Mouse (Mus musculus) G1E (cell line): ENCODE measurements around the gene AU022252. TPM values are rescaled to one million over a fixed set of nuclear protein-coding genes. Genes with fewer than 3 reads are reported as not detected.
A peak's percentile ranks its signal among the peaks of the same experiment; 100 is the strongest.

Experiments used
- ATAC-seq: 2 replicates; pipeline ENCODE4 v1.8.0; 2016; ENCODE audit warnings: mild to moderate bottlenecking; ENCODE audit not compliant: insufficient number of reproducible peaks, poor library complexity, low FRiP score, severe bottlenecking; ENCODE audit errors: extremely low read depth
- DNase-seq: peaks from one replicate; pipeline ENCODE4 v3.0.0; 2012; ENCODE audit warnings: low spot score
- H3K27me3 ChIP-seq: 2 replicates; pipeline ENCODE4 v1.6.1; 2012; ENCODE audit warnings: mild to moderate bottlenecking, low read length, inconsistent platforms; ENCODE audit not compliant: insufficient read depth
- H3K36me3 ChIP-seq: replicated peaks from 2 replicates; pipeline ENCODE3; 2012; ENCODE audit warnings: mild to moderate bottlenecking, inconsistent platforms
- H3K4me1 ChIP-seq: 2 replicates; pipeline ENCODE4 v1.6.1; 2012; ENCODE audit warnings: low read depth, low read length, inconsistent platforms, mixed read lengths; ENCODE audit not compliant: insufficient read depth
- H3K4me3 ChIP-seq: 2 replicates; pipeline ENCODE4 v1.5.1; 2012; ENCODE audit warnings: low read depth, mild to moderate bottlenecking, inconsistent platforms, low read length, moderate library complexity, mixed read lengths
- H3K9me3 ChIP-seq: replicated peaks from 2 replicates; pipeline ENCODE4 v1.6.1; 2012; ENCODE audit warnings: inconsistent platforms
- CTCF ChIP-seq: IDR thresholded peaks from 2 replicates; pipeline ENCODE4 v1.5.1; 2012; ENCODE audit warnings: low read depth, low read length, inconsistent platforms, mixed read lengths
- GATA1 ChIP-seq: IDR thresholded peaks from 2 replicates; pipeline ENCODE4 v1.6.1; 2012; ENCODE audit warnings: borderline replicate concordance, low read length, inconsistent platforms, mixed read lengths
- GATA2 ChIP-seq: IDR thresholded peaks from 2 replicates; pipeline ENCODE4 v1.6.1; 2012; ENCODE audit warnings: low read depth, low read length, inconsistent platforms, borderline replicate concordance
- POLR2AphosphoS5 ChIP-seq: IDR thresholded peaks from 2 replicates; pipeline ENCODE4 v1.6.1; 2012; ENCODE audit warnings: low read depth, low read length, inconsistent platforms; ENCODE audit not compliant: insufficient replicate concordance
- TAL1 ChIP-seq: conservative IDR thresholded peaks from 2 replicates; pipeline ENCODE4 v1.6.1; 2012; ENCODE audit warnings: low read depth, low read length, inconsistent platforms, mixed read lengths
- polyA plus RNA-seq: library from polyadenylated mRNA; stranded (reverse); fragments of >175 nt; gene quantifications from 2 replicates; pipeline ENCODE4 v1.2.3, GENCODE M21; 2012
- total RNA-seq, 2 experiments: library from RNA; stranded (forward) in 1 of 2; stranded (reverse) in 1 of 2; fragments of 200-1000 nt in 1 of 2; fragments of >200 nt in 1 of 2; fragmentation: Nextera tagmentation in 1 of 2; gene quantifications; 2 replicates each; pipeline ENCODE4 v1.2.3; 2014 to 2017

The AU022252 gene
- total and polyA plus RNA-seq, 3 experiments, result 10.1 to 25.9 (median 14.0) TPM

DNA sequence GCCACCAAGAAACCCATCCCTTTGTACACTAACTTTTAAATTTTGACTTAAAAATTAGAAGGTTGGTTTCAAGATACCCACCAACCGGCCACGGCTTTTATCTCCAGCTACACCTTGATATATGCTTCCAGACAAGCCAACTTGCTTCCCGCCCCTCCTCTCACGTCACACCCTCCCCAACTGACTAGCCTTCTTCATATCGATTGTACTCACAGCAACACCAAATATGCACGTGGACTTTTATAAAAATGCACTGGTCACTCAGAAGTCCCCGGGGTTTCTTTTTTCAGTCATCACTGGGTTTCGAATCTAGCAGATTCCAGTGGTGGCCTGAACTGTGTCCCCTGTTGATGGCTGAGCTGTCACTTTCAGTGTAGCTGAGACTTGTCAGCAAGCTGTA, 41.9 kb downstream of the AU022252 start:
- H3K36me3 ChIP-seq, result peaks cover 29% of the 10 kb centered on the region
- no peaks in the 10 kb centered on the region for H3K27me3 ChIP-seq
- DNase-seq, result peak; percentile 59
- peak; percentile 66 for ATAC-seq
- H3K4me1 ChIP-seq, result peaks cover 74% of the 10 kb centered on the region
- peak overlapping the region; percentile 75; the same call in 1 of the 2 replicates for H3K4me3 ChIP-seq
- TF ChIP-seq POLR2AphosphoS5 (no peak), GATA1 (no peak), TAL1 (peak; percentile 68)
- no peaks in the 10 kb centered on the region for H3K9me3 ChIP-seq

DNA sequence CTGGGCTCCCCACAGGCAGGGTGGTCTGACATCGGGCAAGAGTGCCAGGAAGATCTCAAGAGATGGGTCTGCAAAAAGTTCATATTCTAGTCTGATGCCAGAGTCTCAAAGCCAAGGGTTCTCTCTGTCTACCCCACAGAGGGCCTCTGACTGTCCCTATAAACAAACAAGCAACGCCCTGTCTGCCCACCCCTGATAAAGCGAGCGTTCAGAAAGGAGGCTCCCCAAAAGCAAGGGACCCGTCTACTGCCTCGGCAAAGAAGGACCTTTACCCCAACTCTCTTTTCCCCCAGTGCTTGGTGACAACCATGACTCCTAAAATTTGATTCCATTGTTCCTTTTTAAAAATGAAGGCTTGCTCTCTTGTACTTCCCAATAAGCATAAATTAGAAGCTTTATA, 42.6 kb downstream of the AU022252 start, which contains the start of gene Ermap:
Gene Ermap, minus strand, starts transcription at position 148 of the 400 bp plus-strand sequence.
- peak; percentile 55 for DNase-seq
- peaks cover 79% of the 10 kb centered on the region for H3K4me1 ChIP-seq
- TF ChIP-seq POLR2AphosphoS5, result no peak
- TF ChIP-seq TAL1, result peak; percentile 71
- H3K27me3 ChIP-seq, result no peaks in the 10 kb centered on the region
- H3K4me3 ChIP-seq, result peak within 1 kb of the TSS; percentile 75
- no peaks in the 10 kb centered on the region for H3K9me3 ChIP-seq
- peaks cover 36% of the 10 kb centered on the region for H3K36me3 ChIP-seq
- ATAC-seq, result peak; percentile 67

DNA sequence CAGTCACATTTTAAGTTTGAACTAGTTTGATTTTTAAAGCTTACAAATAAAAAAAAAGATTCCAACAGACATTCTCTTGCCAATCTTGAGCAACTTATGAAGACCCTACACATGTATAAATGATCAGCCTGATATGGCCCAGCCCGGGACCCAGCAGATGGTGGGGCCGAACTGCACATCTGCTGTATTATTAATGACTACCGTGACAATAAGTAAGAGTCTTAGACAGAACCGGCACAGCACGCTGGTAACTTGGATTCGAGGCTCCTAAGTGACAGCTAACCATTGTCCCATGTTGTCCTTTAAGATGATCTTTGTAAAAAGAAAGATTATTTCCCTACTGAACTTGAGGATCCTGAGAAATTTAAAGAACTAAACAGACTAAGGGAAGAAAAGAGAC, 43.1 kb downstream of the AU022252 start:
- no peaks in the 10 kb centered on the region for H3K27me3 ChIP-seq
- DNase-seq, result no peak
- ATAC-seq, result no peak

DNA sequence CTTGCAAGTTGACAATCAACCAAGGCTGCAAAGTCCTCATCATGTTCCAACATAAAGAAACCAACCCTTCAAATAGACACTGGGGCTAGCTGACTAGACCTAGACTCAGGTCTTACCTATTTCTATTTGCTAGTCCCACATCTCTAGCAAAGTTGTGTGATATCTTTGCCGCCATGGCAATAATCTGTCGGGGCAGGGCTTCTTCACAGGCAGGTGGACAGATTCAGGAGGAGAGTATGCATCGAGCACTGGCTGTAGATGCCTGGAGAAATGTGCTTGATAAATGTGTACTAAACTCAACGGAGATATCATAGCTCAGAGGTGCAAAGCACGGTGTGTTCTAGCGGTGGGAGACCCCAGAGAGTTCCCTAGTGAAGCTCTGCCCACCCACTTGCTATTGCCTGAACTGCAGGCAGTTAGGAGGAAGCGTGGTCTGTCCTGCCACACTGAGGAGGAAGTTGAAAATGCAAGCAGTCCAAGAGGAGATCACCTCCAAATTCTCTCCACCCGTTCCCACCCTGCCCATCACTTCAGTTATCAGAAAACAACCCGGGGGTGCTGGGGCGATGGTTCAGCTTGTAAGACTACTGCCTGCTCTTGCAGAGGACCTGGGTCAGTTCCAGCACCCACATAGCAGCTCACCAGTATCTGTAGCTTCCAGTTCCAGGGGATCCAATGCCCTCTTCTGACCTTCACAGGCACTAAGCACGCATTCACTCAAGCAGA, 44.3 kb downstream of the AU022252 start:
- Histone ChIP-seq H3K36me3 (peaks cover 53% of the 10 kb centered on the region), H3K9me3 (no peaks in the 10 kb centered on the region), H3K27me3 (no peaks in the 10 kb centered on the region), H3K4me1 (peaks cover 77% of the 10 kb centered on the region), H3K4me3 (peak overlapping the region; percentile 75)
- DNase-seq (peak; percentile 54), ATAC-seq (no peak)
- TF ChIP-seq CTCF, result no peak
- TF ChIP-seq GATA1, result no peak
- no peak for TF ChIP-seq POLR2AphosphoS5
- TF ChIP-seq GATA2, result no peak
- no peak for TF ChIP-seq TAL1

More for the DNA sequence above, 43.1 kb downstream of the AU022252 start:
- Histone ChIP-seq H3K4me1 (peaks cover 79% of the 10 kb centered on the region), H3K4me3 (peak overlapping the region; percentile 75), H3K36me3 (peaks cover 41% of the 10 kb centered on the region), H3K9me3 (no peaks in the 10 kb centered on the region)
- TF ChIP-seq GATA2, result no peak
- TF ChIP-seq GATA1, result no peak
- TF ChIP-seq POLR2AphosphoS5, result no peak
- no peak for TF ChIP-seq CTCF
- no peak for TF ChIP-seq TAL1

DNA sequence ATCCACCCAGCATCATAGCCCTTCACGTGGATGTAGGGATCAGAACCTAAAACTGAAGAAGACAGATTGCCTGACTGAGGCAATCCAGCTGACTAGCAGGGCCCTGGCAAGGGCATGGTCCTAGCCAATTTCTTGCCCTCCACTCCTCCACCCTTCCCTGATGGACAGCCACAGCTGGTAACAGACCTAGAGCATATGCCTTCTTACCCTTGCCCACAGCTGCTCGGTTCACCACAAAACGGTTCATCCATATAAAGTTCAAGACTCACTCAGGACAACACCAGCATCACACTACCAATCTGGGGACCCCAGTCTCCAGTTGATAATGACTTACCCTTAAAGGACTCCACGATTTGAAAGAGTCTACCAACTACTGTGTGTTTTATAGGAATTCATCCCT, 46.7 kb downstream of the AU022252 start:
- peak overlapping the region; percentile 61; the same call in 1 of the 2 replicates for H3K4me3 ChIP-seq
- H3K36me3 ChIP-seq, result peaks cover 77% of the 10 kb centered on the region
- H3K4me1 ChIP-seq, result peaks cover 78% of the 10 kb centered on the region
- ATAC-seq (no peak), DNase-seq (no peak)
- no peaks in the 10 kb centered on the region for H3K9me3 ChIP-seq
- H3K27me3 ChIP-seq, result no peaks in the 10 kb centered on the region
- no peak for TF ChIP-seq GATA1
- no peak for TF ChIP-seq CTCF
- no peak for TF ChIP-seq TAL1
- TF ChIP-seq GATA2, result no peak
- TF ChIP-seq POLR2AphosphoS5, result no peak

DNA sequence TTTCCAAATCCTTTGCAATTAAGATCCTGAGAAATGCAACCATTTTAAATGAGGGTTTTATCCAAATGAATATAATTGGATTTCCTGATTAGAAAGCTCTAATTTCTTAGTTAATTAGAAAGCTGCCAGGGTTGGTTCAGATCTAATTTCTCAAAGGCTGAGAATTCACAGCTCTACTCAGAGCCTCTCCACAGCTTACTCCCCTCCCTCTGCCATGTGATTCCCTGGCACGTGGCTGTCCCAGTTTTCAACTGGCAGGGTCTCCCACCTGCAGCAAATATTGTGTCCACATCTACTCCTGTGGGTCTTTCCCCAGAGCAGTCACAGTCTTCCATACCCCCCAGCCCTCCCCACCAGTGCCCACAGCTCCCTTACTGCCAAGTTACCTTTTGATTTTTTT, 49.0 kb downstream of the AU022252 start:
- peaks cover 98% of the 10 kb centered on the region for H3K36me3 ChIP-seq

More for the DNA sequence above, 49.0 kb downstream of the AU022252 start:
- no peaks in the 10 kb centered on the region for H3K9me3 ChIP-seq
- peaks cover 84% of the 10 kb centered on the region for H3K4me1 ChIP-seq
- no peak overlapping the region for H3K4me3 ChIP-seq
- DNase-seq (no peak), ATAC-seq (no peak)
- no peak for TF ChIP-seq POLR2AphosphoS5
- TF ChIP-seq GATA1, result no peak
- no peak for TF ChIP-seq CTCF
- TF ChIP-seq TAL1, result no peak
- TF ChIP-seq GATA2, result no peak
- H3K27me3 ChIP-seq, result no peaks in the 10 kb centered on the region
